26 mouse cellular contexts compared by ENCODE assay signal in genomic region chr9:45618443-45618842, GRCm38 (mm10).
A peak's percentile ranks its signal among the peaks of the same experiment; 100 is the strongest.
DNase-seq lines count a peak whose midpoint lies in the region; ATAC-seq lines count a peak whose summit lies in the region.
"Had no signal": no experiment of that assay in that cellular context is flagged by ENCODE, and none has a peak within 500 bp of the region (broad histone marks: within the 10 kb centered on the region; RNA-seq: fewer than 3 reads in every experiment).

No protein-coding gene starts in this region.

- DNase-seq in hindbrain, embryonic 11.5 days (ENCODE audit: low spot score) = no peak
- peak; percentile 47 for DNase-seq in brain, adult 2 months (ENCODE audit: low read depth, low spot score)
- no peak for DNase-seq in right cerebral cortex, postnatal 10 days (ENCODE audit: low spot score in 2 of 2)
- no peak for DNase-seq in adrenal gland, adult (ENCODE audit: inconsistent age in 2 of 2, low spot score in 1 of 2)
- DNase-seq in retina, postnatal 1 day = no peak
- DNase-seq: adrenal gland, postnatal 25 days; cerebellum, adult 9-10 months; gastrocnemius, postnatal 14 days; heart, adult 18-20 months; heart, postnatal 4 days; kidney, postnatal 4 days; liver, embryonic 13.5 days; lung, embryonic 14.5 days; lung, postnatal 36 days; spleen, adult 18-20 months; thymus, postnatal 36 days had no signal

- no peak for ATAC-seq in hindbrain, embryonic 12.5 days (ENCODE audit: low FRiP score)
- no peak for ATAC-seq in hindbrain, embryonic 11.5 days (ENCODE audit: low FRiP score)
- no peak for ATAC-seq in forebrain, embryonic 16.5 days
- no peak for ATAC-seq in midbrain, embryonic 15.5 days (replicated peaks)
- ATAC-seq: activated CD4-positive, CD25-positive, alpha-beta regulatory T cell, adult 4 months; CD4-positive, CD25-positive, alpha-beta regulatory T cell, adult 4 months; intestine, postnatal 0 days had no signal

- no peaks in the 10 kb centered on the region for H3K9me3 ChIP-seq in hindbrain, embryonic 12.5 days (replicated peaks)
- no peaks in the 10 kb centered on the region for H3K9me3 ChIP-seq in hindbrain, embryonic 11.5 days (ENCODE audit: control insufficient read depth, low read length)
- no peaks in the 10 kb centered on the region for H3K9me3 ChIP-seq in forebrain, embryonic 16.5 days (ENCODE audit: control insufficient read depth, low read length)
- H3K9me3 ChIP-seq in midbrain, embryonic 15.5 days = no peaks in the 10 kb centered on the region
- H3K9me3 ChIP-seq: embryonic facial prominence, embryonic 12.5 days; kidney, embryonic 15.5 days; limb, embryonic 13.5 days; liver, embryonic 13.5 days had no signal

- 92% methylated on average over 7 of the region's 7 CpGs for WGBS in hindbrain, embryonic 12.5 days
- 90% methylated on average over 7 of the region's 7 CpGs for WGBS in hindbrain, embryonic 11.5 days
- WGBS in forebrain, embryonic 16.5 days = 59% methylated on average over 7 of the region's 7 CpGs
- 75% methylated on average over 7 of the region's 7 CpGs for WGBS in midbrain, embryonic 15.5 days

- no peak overlapping the region for H3K4me2 ChIP-seq in hindbrain, embryonic 12.5 days (replicated peaks)
- no peak overlapping the region for H3K4me2 ChIP-seq in hindbrain, embryonic 11.5 days (replicated peaks; ENCODE audit: low read depth, low read length)
- H3K4me2 ChIP-seq in forebrain, embryonic 16.5 days (ENCODE audit: low read length) = no peak overlapping the region
- H3K4me2 ChIP-seq in midbrain, embryonic 15.5 days = no peak overlapping the region
- H3K4me2 ChIP-seq: embryonic facial prominence, embryonic 12.5 days; kidney, embryonic 15.5 days; limb, embryonic 13.5 days; liver, embryonic 13.5 days; lung, embryonic 14.5 days had no signal

- H3K36me3 ChIP-seq in hindbrain, embryonic 12.5 days = no peaks in the 10 kb centered on the region
- no peaks in the 10 kb centered on the region for H3K36me3 ChIP-seq in hindbrain, embryonic 11.5 days (ENCODE audit: control insufficient read depth, insufficient read depth, low read length)
- H3K36me3 ChIP-seq in forebrain, embryonic 16.5 days (ENCODE audit: control insufficient read depth, insufficient read depth) = no peaks in the 10 kb centered on the region
- H3K36me3 ChIP-seq in midbrain, embryonic 15.5 days (replicated peaks) = no peaks in the 10 kb centered on the region
- H3K36me3 ChIP-seq: embryonic facial prominence, embryonic 12.5 days; kidney, embryonic 15.5 days; limb, embryonic 13.5 days; liver, embryonic 13.5 days had no signal

- no peaks in the 10 kb centered on the region for H3K27me3 ChIP-seq in hindbrain, embryonic 12.5 days
- H3K27me3 ChIP-seq in hindbrain, embryonic 11.5 days (ENCODE audit: control insufficient read depth, insufficient read depth, low read length) = no peaks in the 10 kb centered on the region
- no peaks in the 10 kb centered on the region for H3K27me3 ChIP-seq in forebrain, embryonic 16.5 days (replicated peaks; ENCODE audit: control insufficient read depth, insufficient read depth, low read length)
- no peaks in the 10 kb centered on the region for H3K27me3 ChIP-seq in midbrain, embryonic 15.5 days (replicated peaks)
- H3K27me3 ChIP-seq: embryonic facial prominence, embryonic 12.5 days; kidney, embryonic 15.5 days; liver, embryonic 13.5 days had no signal

- no peak overlapping the region for H3K9ac ChIP-seq in hindbrain, embryonic 12.5 days
- no peak overlapping the region for H3K9ac ChIP-seq in hindbrain, embryonic 11.5 days (ENCODE audit: low read depth, low read length)
- no peak overlapping the region for H3K9ac ChIP-seq in forebrain, embryonic 16.5 days (replicated peaks; ENCODE audit: low read depth, low read length)
- no peak overlapping the region for H3K9ac ChIP-seq in midbrain, embryonic 15.5 days
- H3K9ac ChIP-seq: embryonic facial prominence, embryonic 12.5 days; kidney, embryonic 15.5 days; limb, embryonic 13.5 days; liver, embryonic 13.5 days; lung, embryonic 14.5 days had no signal

- H3K4me3 ChIP-seq in hindbrain, embryonic 12.5 days = no peak overlapping the region
- H3K4me3 ChIP-seq in hindbrain, embryonic 11.5 days (ENCODE audit: low read depth, low read length) = no peak overlapping the region
- no peak overlapping the region for H3K4me3 ChIP-seq in forebrain, embryonic 16.5 days (replicated peaks; ENCODE audit: low read length)
- no peak overlapping the region for H3K4me3 ChIP-seq in midbrain, embryonic 15.5 days
- H3K4me3 ChIP-seq: embryonic facial prominence, embryonic 12.5 days; erythroblast, embryonic 14.5 days; kidney, embryonic 15.5 days; limb, embryonic 13.5 days; liver, embryonic 13.5 days had no signal

- H3K4me1 ChIP-seq in hindbrain, embryonic 12.5 days = peaks cover 20% of the 10 kb centered on the region
- H3K4me1 ChIP-seq in hindbrain, embryonic 11.5 days (replicated peaks; ENCODE audit: control insufficient read depth, insufficient read depth, low read length) = no peaks in the 10 kb centered on the region
- peaks cover 48% of the 10 kb centered on the region for H3K4me1 ChIP-seq in forebrain, embryonic 16.5 days (replicated peaks; ENCODE audit: control insufficient read depth, insufficient read depth, low read length)
- H3K4me1 ChIP-seq in midbrain, embryonic 15.5 days = peaks cover 50% of the 10 kb centered on the region
- H3K4me1 ChIP-seq: embryonic facial prominence, embryonic 12.5 days; limb, embryonic 13.5 days; liver, embryonic 13.5 days had no signal

- 0 out of 2 replicates have a peak overlapping the region, but pooled peaks have one; percentile 40 for H3K27ac ChIP-seq in hindbrain, embryonic 12.5 days
- H3K27ac ChIP-seq in hindbrain, embryonic 11.5 days (ENCODE audit: low read depth, low read length) = no peak overlapping the region
- peak overlapping the region; percentile 70 for H3K27ac ChIP-seq in forebrain, embryonic 16.5 days (ENCODE audit: low read length)
- H3K27ac ChIP-seq in midbrain, embryonic 15.5 days = peak overlapping the region; percentile 64
- H3K27ac ChIP-seq: embryonic facial prominence, embryonic 12.5 days; kidney, embryonic 15.5 days; limb, embryonic 13.5 days; liver, embryonic 13.5 days had no signal
